In genomic region chr5:91654331-91655048, GRCm38 (mm10) we compare ENCODE assay signal across 28 mouse cellular contexts.
"Had no signal": no experiment of that assay in that cellular context is flagged by ENCODE, and none has a peak within 500 bp of the region (broad histone marks: within the 10 kb centered on the region; RNA-seq: fewer than 3 reads in every experiment).

No protein-coding gene starts in this region.

- H3K4me1 ChIP-seq: limb, embryonic 13.5 days; limb, embryonic 15.5 days; liver, embryonic 12.5 days; liver, embryonic 13.5 days; liver, embryonic 15.5 days; lung, embryonic 15.5 days; megakaryocyte, embryonic 14.5 days; midbrain, embryonic 10.5 days; midbrain, embryonic 12.5 days; midbrain, embryonic 13.5 days; midbrain, embryonic 15.5 days had no signal

- H3K36me3 ChIP-seq: limb, embryonic 10.5 days; limb, embryonic 12.5 days; limb, embryonic 13.5 days; limb, embryonic 15.5 days; liver, embryonic 12.5 days; liver, embryonic 13.5 days; liver, embryonic 15.5 days; lung, embryonic 15.5 days; midbrain, embryonic 10.5 days; midbrain, embryonic 12.5 days; midbrain, embryonic 13.5 days; midbrain, embryonic 15.5 days had no signal

- DNase-seq: left cerebral cortex, postnatal 4 days; liver; liver, embryonic 13.5 days; liver, postnatal 0 days; lung, adult 18-20 months; lung, adult 2 months; lung, postnatal 14 days; lung, postnatal 36 days; midbrain, embryonic 14.5 days had no signal

- H3K4me3 ChIP-seq: limb, embryonic 10.5 days; limb, embryonic 12.5 days; limb, embryonic 13.5 days; limb, embryonic 15.5 days; liver, embryonic 12.5 days; liver, embryonic 13.5 days; liver, embryonic 15.5 days; lung, embryonic 15.5 days; megakaryocyte, embryonic 14.5 days; midbrain, embryonic 10.5 days; midbrain, embryonic 12.5 days; midbrain, embryonic 13.5 days; midbrain, embryonic 15.5 days; myocyte had no signal

- H3K4me2 ChIP-seq: limb, embryonic 12.5 days; limb, embryonic 13.5 days; limb, embryonic 15.5 days; liver, embryonic 11.5 days; liver, embryonic 12.5 days; liver, embryonic 13.5 days; liver, embryonic 15.5 days; lung, embryonic 14.5 days; lung, embryonic 15.5 days; midbrain, embryonic 11.5 days; midbrain, embryonic 12.5 days; midbrain, embryonic 13.5 days; midbrain, embryonic 15.5 days had no signal

- ATAC-seq: liver, embryonic 12.5 days; liver, postnatal 0 days; midbrain, embryonic 13.5 days; midbrain, embryonic 15.5 days; midbrain, embryonic 16.5 days had no signal

- H3K27ac ChIP-seq: limb, embryonic 10.5 days; limb, embryonic 12.5 days; limb, embryonic 13.5 days; limb, embryonic 15.5 days; liver, embryonic 12.5 days; liver, embryonic 13.5 days; liver, embryonic 14.5 days; liver, embryonic 15.5 days; lung, embryonic 15.5 days; macrophage; midbrain, embryonic 10.5 days; midbrain, embryonic 12.5 days; midbrain, embryonic 13.5 days; midbrain, embryonic 15.5 days had no signal

- H3K9me3 ChIP-seq: limb, embryonic 10.5 days; limb, embryonic 12.5 days; limb, embryonic 13.5 days; limb, embryonic 15.5 days; liver, embryonic 12.5 days; liver, embryonic 13.5 days; liver, embryonic 15.5 days; lung, embryonic 15.5 days; midbrain, embryonic 10.5 days; midbrain, embryonic 12.5 days; midbrain, embryonic 13.5 days; midbrain, embryonic 15.5 days had no signal

- H3K27me3 ChIP-seq: limb, embryonic 12.5 days; limb, embryonic 13.5 days; limb, embryonic 15.5 days; liver, embryonic 12.5 days; liver, embryonic 13.5 days; liver, embryonic 15.5 days; lung, embryonic 15.5 days; megakaryocyte, embryonic 14.5 days; midbrain, embryonic 12.5 days; midbrain, embryonic 13.5 days; midbrain, embryonic 15.5 days had no signal

- H3K9ac ChIP-seq: limb, embryonic 12.5 days; limb, embryonic 13.5 days; limb, embryonic 15.5 days; liver, embryonic 12.5 days; liver, embryonic 13.5 days; liver, embryonic 14.5 days; liver, embryonic 15.5 days; liver, postnatal 0 days; lung, embryonic 14.5 days; lung, embryonic 15.5 days; midbrain, embryonic 12.5 days; midbrain, embryonic 13.5 days; midbrain, embryonic 15.5 days had no signal
